ENCODE assay signal across 8 mouse cellular contexts in the genomic region with DNA sequence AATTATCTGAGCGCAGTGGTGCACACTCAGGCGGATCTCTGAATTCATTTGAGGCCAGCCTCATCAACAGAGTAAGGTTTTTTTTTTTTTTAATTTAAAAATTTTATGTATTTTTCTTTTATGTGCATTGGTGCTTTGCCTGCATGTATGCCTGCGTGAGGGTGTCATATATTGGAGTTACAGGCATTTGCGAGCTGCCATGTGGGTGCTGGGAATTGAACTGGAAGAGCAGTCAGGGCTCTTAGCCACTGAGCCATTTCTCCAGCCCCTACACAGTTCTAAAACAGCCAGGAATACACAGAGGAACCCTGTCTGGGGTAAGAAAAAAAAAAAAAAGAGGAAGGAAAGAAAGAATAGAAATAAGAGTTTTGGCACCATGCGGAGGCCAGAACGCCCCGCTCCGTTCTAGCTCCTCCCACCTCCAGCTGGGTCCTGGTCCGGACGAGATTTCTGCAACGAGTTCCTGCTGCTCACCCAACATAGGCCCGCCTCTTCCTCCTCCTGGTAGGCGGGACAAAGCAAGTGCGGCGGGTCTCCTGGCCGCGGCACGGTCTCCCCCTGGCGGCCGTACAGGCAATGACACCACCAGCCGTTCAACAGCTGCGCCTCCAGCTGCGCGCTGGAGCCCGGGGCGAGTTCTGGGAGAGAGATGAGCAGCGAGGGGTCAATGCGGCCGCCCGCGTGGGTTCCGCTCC. TPM values are rescaled to one million over a fixed set of nuclear protein-coding genes. Genes with fewer than 3 reads are reported as not detected.
DNase-seq lines count a peak whose midpoint lies in the region; ATAC-seq lines count a peak whose summit lies in the region.

No protein-coding gene starts in this region.

- H3K4me1 ChIP-seq in embryonic facial prominence, embryonic 11.5 days (ENCODE audit: control insufficient read depth, insufficient read depth, low read length): no peaks in the 10 kb centered on the region
- H3K4me1 ChIP-seq in limb, embryonic 10.5 days: peaks cover 47% of the 10 kb centered on the region
- peaks cover 18% of the 10 kb centered on the region for H3K4me1 ChIP-seq in midbrain, embryonic 12.5 days

- peak; percentile 85 for ATAC-seq in embryonic facial prominence, embryonic 11.5 days (replicated peaks; ENCODE audit: insufficient number of reproducible peaks, low FRiP score, low TSS enrichment, low read depth)
- peak; percentile 94 for ATAC-seq in midbrain, embryonic 12.5 days (ENCODE audit: low FRiP score, low read depth)

- WGBS in embryonic facial prominence, embryonic 11.5 days: 6% methylated on average over 32 of the region's 32 CpGs
- WGBS in limb, embryonic 10.5 days: 7% methylated on average over 32 of the region's 32 CpGs
- WGBS in midbrain, embryonic 12.5 days: 6% methylated on average over 31 of the region's 32 CpGs

- no peaks in the 10 kb centered on the region for H3K27me3 ChIP-seq in embryonic facial prominence, embryonic 11.5 days (ENCODE audit: control insufficient read depth, insufficient read depth, low read length)
- H3K27me3 ChIP-seq in limb, embryonic 10.5 days (ENCODE audit: low read depth, poor library complexity, severe bottlenecking): peaks cover 12% of the 10 kb centered on the region
- H3K27me3 ChIP-seq in midbrain, embryonic 12.5 days: peaks cover 13% of the 10 kb centered on the region

- H3K4me3 ChIP-seq in embryonic facial prominence, embryonic 11.5 days (ENCODE audit: low read depth, low read length): peak overlapping the region; percentile 71
- H3K4me3 ChIP-seq in limb, embryonic 10.5 days: peak overlapping the region; percentile 65
- H3K4me3 ChIP-seq in midbrain, embryonic 12.5 days: peak overlapping the region; percentile 56

- H3K9ac ChIP-seq in embryonic facial prominence, embryonic 11.5 days (replicated peaks; ENCODE audit: low read length): peak overlapping the region; percentile 80
- peak overlapping the region; percentile 71 for H3K9ac ChIP-seq in midbrain, embryonic 12.5 days (replicated peaks)

- peak overlapping the region; percentile 97 for H3K4me2 ChIP-seq in embryonic facial prominence, embryonic 11.5 days (ENCODE audit: low read depth, low read length)
- H3K4me2 ChIP-seq in midbrain, embryonic 12.5 days (replicated peaks): peak overlapping the region; percentile 88

- H3K9me3 ChIP-seq in embryonic facial prominence, embryonic 11.5 days (replicated peaks; ENCODE audit: control insufficient read depth, low read length): no peaks in the 10 kb centered on the region
- H3K9me3 ChIP-seq in limb, embryonic 10.5 days (replicated peaks): no peaks in the 10 kb centered on the region
- no peaks in the 10 kb centered on the region for H3K9me3 ChIP-seq in midbrain, embryonic 12.5 days

- peak; percentile 92 for DNase-seq in 3134 (ENCODE audit: extremely low read depth, insufficient read length, low spot score)
- DNase-seq in adrenal gland, postnatal 25 days: peak; percentile 94
- DNase-seq in embryonic facial prominence, embryonic 11.5 days (ENCODE audit: low spot score): peak; percentile 96
- DNase-seq in heart, adult 11 months: peak; percentile 100
- DNase-seq in kidney, adult 11 months: peak; percentile 95
- DNase-seq in limb, embryonic 10.5 days (ENCODE audit: low spot score): peak; percentile 95
- peak; percentile 96 for DNase-seq in skeletal muscle tissue, adult 2 months (ENCODE audit: low read depth, low spot score)

- H3K36me3 ChIP-seq in embryonic facial prominence, embryonic 11.5 days (replicated peaks; ENCODE audit: control insufficient read depth, insufficient read depth, low read depth, low read length): no peaks in the 10 kb centered on the region
- H3K36me3 ChIP-seq in limb, embryonic 10.5 days: no peaks in the 10 kb centered on the region
- no peaks in the 10 kb centered on the region for H3K36me3 ChIP-seq in midbrain, embryonic 12.5 days

- H3K27ac ChIP-seq in embryonic facial prominence, embryonic 11.5 days (replicated peaks; ENCODE audit: low read depth, low read length): peak overlapping the region; percentile 47; the same call in 1 of the 2 replicates
- peak overlapping the region; percentile 82 for H3K27ac ChIP-seq in limb, embryonic 10.5 days
- H3K27ac ChIP-seq in midbrain, embryonic 12.5 days (replicated peaks): peak overlapping the region; percentile 43

RNA-seq across cellular contexts. Expression of gene Prss8, which starts 5.3 kb away (rescaled TPM):
- 0.15 TPM in 1 of 2 replicates, not detected in the other for total RNA-seq in adrenal gland, postnatal 25 days (2021)
- polyA plus RNA-seq in embryonic facial prominence, embryonic 11.5 days (2014; fragmentation: Nextera tagmentation; extraction: Ambion mirVana): 8.7 and 9.0 TPM in 2 replicates
- polyA plus RNA-seq in limb, embryonic 10.5 days (2016; fragmentation: Nextera tagmentation; extraction: Ambion mirVana): 6.3 and 7.2 TPM in 2 replicates
- polyA plus RNA-seq in midbrain, embryonic 12.5 days (2016; fragmentation: Nextera tagmentation; extraction: Ambion mirVana): 0.43 and 1.3 TPM in 2 replicates

RNA-seq across cellular contexts. Expression of gene Prss36, which starts 11.3 kb away (rescaled TPM):
- total RNA-seq in adrenal gland, postnatal 25 days (2021): 4.4 and 9.7 TPM in 2 replicates
- polyA plus RNA-seq in embryonic facial prominence, embryonic 11.5 days (2014; fragmentation: Nextera tagmentation; extraction: Ambion mirVana): 11.0 and 12.2 TPM in 2 replicates
- polyA plus RNA-seq in limb, embryonic 10.5 days (2016; fragmentation: Nextera tagmentation; extraction: Ambion mirVana): 9.7 and 10.1 TPM in 2 replicates
- 9.3 and 10.4 TPM in 2 replicates for polyA plus RNA-seq in midbrain, embryonic 12.5 days (2016; fragmentation: Nextera tagmentation; extraction: Ambion mirVana)

RNA-seq across cellular contexts. Expression of gene Kat8, which starts 22.9 kb away (rescaled TPM):
- total RNA-seq in adrenal gland, postnatal 25 days (2021): 30.0 and 32.6 TPM in 2 replicates
- 49.5 and 55.2 TPM in 2 replicates for polyA plus RNA-seq in embryonic facial prominence, embryonic 11.5 days (2014; fragmentation: Nextera tagmentation; extraction: Ambion mirVana)
- 48.0 and 53.0 TPM in 2 replicates for polyA plus RNA-seq in limb, embryonic 10.5 days (2016; fragmentation: Nextera tagmentation; extraction: Ambion mirVana)
- 54.4 and 55.2 TPM in 2 replicates for polyA plus RNA-seq in midbrain, embryonic 12.5 days (2016; fragmentation: Nextera tagmentation; extraction: Ambion mirVana)

RNA-seq across cellular contexts. Expression of gene Bckdk, which starts 31.3 kb away (rescaled TPM):
- total RNA-seq in adrenal gland, postnatal 25 days (2021): 119 and 123 TPM in 2 replicates
- polyA plus RNA-seq in embryonic facial prominence, embryonic 11.5 days (2014; fragmentation: Nextera tagmentation; extraction: Ambion mirVana): 99.1 and 116 TPM in 2 replicates
- 130 and 137 TPM in 2 replicates for polyA plus RNA-seq in limb, embryonic 10.5 days (2016; fragmentation: Nextera tagmentation; extraction: Ambion mirVana)
- polyA plus RNA-seq in midbrain, embryonic 12.5 days (2016; fragmentation: Nextera tagmentation; extraction: Ambion mirVana): 83.7 and 85.5 TPM in 2 replicates

RNA-seq across cellular contexts. Expression of gene Fus, which starts 32.1 kb away (rescaled TPM):
- 189 and 309 TPM in 2 replicates for total RNA-seq in adrenal gland, postnatal 25 days (2021)
- 52.5 and 57.7 TPM in 2 replicates for polyA plus RNA-seq in embryonic facial prominence, embryonic 11.5 days (2014; fragmentation: Nextera tagmentation; extraction: Ambion mirVana)
- 408 and 469 TPM in 2 replicates for polyA plus RNA-seq in limb, embryonic 10.5 days (2016; fragmentation: Nextera tagmentation; extraction: Ambion mirVana)
- 518 and 540 TPM in 2 replicates for polyA plus RNA-seq in midbrain, embryonic 12.5 days (2016; fragmentation: Nextera tagmentation; extraction: Ambion mirVana)

Comparison
In these comparisons a context has a peak if more than half of its experiments do, and no peak if none do; other contexts are left out.
1. Peak in every context shown above with its lines: DNase-seq, ATAC-seq, H3K4me3 ChIP-seq and H3K27ac ChIP-seq.